18 mouse cellular contexts compared by ENCODE assay signal in the genomic region with DNA sequence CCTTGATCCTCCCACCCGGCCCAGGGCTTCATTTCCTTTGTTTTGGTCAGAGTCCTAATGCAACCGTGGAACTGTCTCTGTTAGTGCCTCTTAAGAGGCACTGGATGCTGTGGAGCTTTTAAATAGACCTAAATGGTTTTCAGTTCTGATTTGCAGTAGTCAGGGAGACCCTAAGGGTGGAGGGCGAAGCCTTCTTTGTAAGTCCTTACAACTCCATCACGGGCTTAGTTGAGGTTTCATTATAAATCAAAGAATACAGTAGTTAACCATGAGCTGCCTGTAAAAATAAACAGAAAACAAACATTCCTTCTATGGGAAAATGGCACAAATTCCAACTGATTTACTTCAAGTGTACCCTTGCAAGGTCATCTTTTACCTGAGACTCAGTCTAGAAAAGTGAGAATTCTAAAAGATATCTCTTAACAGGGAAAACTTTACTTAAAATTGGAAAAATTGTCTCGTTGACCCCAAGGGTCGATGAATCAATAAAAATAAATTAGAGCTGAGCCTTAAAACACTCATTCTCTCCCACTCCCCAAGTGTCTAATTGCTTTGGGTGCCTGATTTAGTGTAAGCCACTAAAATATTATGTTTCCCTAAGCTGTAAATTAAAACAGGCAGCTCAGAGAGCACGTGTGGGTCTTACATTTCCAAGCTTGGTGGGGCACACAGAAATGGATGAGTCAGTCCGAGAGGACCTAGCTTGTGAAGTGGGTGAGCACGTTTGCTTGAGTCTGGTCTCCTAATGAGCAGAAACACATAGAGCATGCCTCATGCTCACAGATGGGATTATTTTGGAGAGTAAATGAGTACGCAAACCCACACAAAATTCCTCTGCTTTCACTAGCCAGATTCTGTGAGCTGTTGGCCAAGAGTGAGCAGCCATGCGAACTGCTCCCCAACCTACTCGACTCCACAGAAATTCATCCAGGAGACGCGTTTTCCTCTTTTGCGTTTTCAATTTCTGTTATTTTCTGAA.
DNase-seq lines count a peak whose midpoint lies in the region; ATAC-seq lines count a peak whose summit lies in the region.
"Had no signal": no experiment of that assay in that cellular context is flagged by ENCODE, and none has a peak within 500 bp of the region (broad histone marks: within the 10 kb centered on the region; RNA-seq: fewer than 3 reads in every experiment).

No protein-coding gene starts in this region.

- ATAC-seq in kidney, embryonic 14.5 days (ENCODE audit: low FRiP score, low TSS enrichment), result peak; percentile 92
- no peak for ATAC-seq in megakaryocyte progenitor cell, adult 5-6 weeks (replicated peaks; ENCODE audit: poor library complexity)
- ATAC-seq: forebrain, embryonic 16.5 days had no signal

- no peak overlapping the region for H3K27ac ChIP-seq in kidney, embryonic 14.5 days (ENCODE audit: low read depth, low read length)
- H3K27ac ChIP-seq: heart, embryonic 13.5 days; limb, embryonic 13.5 days; liver, embryonic 15.5 days; midbrain, embryonic 12.5 days had no signal

- H3K9me3 ChIP-seq in kidney, embryonic 14.5 days (ENCODE audit: control insufficient read depth, low read length), result no peaks in the 10 kb centered on the region
- H3K9me3 ChIP-seq: heart, embryonic 13.5 days; limb, embryonic 13.5 days; liver, embryonic 15.5 days; midbrain, embryonic 12.5 days had no signal

- H3K4me2 ChIP-seq in kidney, embryonic 14.5 days (replicated peaks; ENCODE audit: low read depth, low read length), result no peak overlapping the region
- H3K4me2 ChIP-seq: heart, embryonic 13.5 days; limb, embryonic 13.5 days; liver, embryonic 15.5 days; midbrain, embryonic 12.5 days had no signal

- WGBS in kidney, embryonic 14.5 days, result 30% methylated on average over 15 of the region's 15 CpGs

- no peaks in the 10 kb centered on the region for H3K36me3 ChIP-seq in kidney, embryonic 14.5 days (ENCODE audit: control insufficient read depth, insufficient read depth, low read length)
- H3K36me3 ChIP-seq: G1E; heart, embryonic 13.5 days; limb, embryonic 13.5 days; liver, embryonic 15.5 days; midbrain, embryonic 12.5 days had no signal

- DNase-seq in kidney, postnatal 14 days, result no peak
- DNase-seq in right cerebral cortex, adult 18-20 months, result peak; percentile 16
- no peak for DNase-seq in right cerebral cortex, postnatal 4 days
- peak; percentile 59 for DNase-seq in layer of hippocampus, adult 9-10 months (ENCODE audit: low spot score)
- DNase-seq in c-Kit-positive CD71-positive TER-119-positive erythroid progenitor cells, embryonic 14.5 days (ENCODE audit: low spot score), result no peak
- DNase-seq: adrenal gland, adult 8-10 months; cerebellum, adult 8-10 months; kidney, postnatal 10 days; lung, postnatal 14 days; thymus, adult 2 months had no signal

- H3K4me3 ChIP-seq in kidney, embryonic 14.5 days (ENCODE audit: low read length), result no peak overlapping the region
- H3K4me3 ChIP-seq: heart, embryonic 13.5 days; limb, embryonic 13.5 days; liver, embryonic 15.5 days; midbrain, embryonic 12.5 days had no signal

- H3K4me1 ChIP-seq in kidney, embryonic 14.5 days (ENCODE audit: control insufficient read depth, insufficient read depth, low read length), result no peaks in the 10 kb centered on the region
- H3K4me1 ChIP-seq: heart, embryonic 13.5 days; liver, embryonic 15.5 days; midbrain, embryonic 12.5 days had no signal

- peaks cover 4% of the 10 kb centered on the region; the same call in 1 of the 2 replicates for H3K27me3 ChIP-seq in kidney, embryonic 14.5 days (ENCODE audit: control insufficient read depth, insufficient read depth, low read length)
- H3K27me3 ChIP-seq: limb, embryonic 13.5 days; liver, embryonic 15.5 days; midbrain, embryonic 12.5 days had no signal

- no peak overlapping the region for H3K9ac ChIP-seq in kidney, embryonic 14.5 days (ENCODE audit: low read depth, low read length)
- H3K9ac ChIP-seq: heart, embryonic 13.5 days; limb, embryonic 13.5 days; liver, embryonic 15.5 days; midbrain, embryonic 12.5 days had no signal

Comparison
In these comparisons a context has a peak if more than half of its experiments do, and no peak if none do; other contexts are left out.
1. DNase-seq: peak in right cerebral cortex, adult 18-20 months (single experiment) and layer of hippocampus, adult 9-10 months (single experiment); none in kidney, postnatal 14 days (single experiment), right cerebral cortex, postnatal 4 days (single experiment) and c-Kit-positive CD71-positive TER-119-positive erythroid progenitor cells, embryonic 14.5 days (single experiment).